Mouse (Mus musculus) thymus, postnatal 36 days (tissue): ENCODE results near the gene Tomm70a.

ENCODE experiments used
- DNase-seq, 2 experiments: peaks; one replicate each; pipeline ENCODE4 v3.0.0; 2022; ENCODE audit warnings: mixed read lengths in 2 of 2

Tomm70a gene

DNA sequence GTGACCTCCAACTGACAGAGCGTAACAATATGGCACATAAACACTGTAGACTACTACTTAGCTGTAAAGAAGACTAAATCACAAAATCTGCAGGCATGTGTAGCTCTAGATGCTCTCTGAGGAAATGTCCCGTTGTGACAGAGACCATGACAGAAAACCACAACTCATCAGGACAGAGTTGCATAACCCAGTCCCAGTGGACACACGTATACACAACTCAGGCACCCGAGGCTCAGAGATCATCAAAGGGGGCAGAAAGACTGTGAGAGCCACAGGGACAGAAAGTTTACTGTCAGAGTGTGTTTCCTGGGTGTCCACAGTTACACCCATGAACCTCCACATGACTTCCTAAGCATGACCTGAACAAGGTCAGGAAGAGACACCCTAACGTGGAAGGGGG lies 75.1 kb downstream of the Tomm70a start:
- no peak for DNase-seq

DNA sequence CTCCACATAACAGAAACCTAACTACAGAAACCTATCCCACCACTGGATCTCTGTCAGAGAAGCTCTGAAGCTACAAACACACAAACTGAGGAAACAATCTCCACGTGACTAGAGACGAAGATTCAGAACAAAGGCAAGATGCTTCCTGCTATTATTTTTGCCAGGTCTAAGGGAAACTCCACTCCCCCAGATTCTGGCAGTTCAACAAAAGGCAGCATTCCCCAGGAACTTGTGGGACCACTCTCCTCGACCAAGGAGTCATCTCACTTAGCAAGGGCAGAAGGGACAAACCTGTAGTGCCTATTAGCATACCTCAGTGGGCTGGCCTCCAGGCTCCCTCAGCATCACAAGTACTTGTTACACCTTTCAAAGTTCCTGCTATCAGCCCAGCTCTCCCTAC lies 75.8 kb downstream of the Tomm70a start:
- DNase-seq, result no peak
